ENCODE assay signal across 27 mouse cellular contexts in the genomic region with DNA sequence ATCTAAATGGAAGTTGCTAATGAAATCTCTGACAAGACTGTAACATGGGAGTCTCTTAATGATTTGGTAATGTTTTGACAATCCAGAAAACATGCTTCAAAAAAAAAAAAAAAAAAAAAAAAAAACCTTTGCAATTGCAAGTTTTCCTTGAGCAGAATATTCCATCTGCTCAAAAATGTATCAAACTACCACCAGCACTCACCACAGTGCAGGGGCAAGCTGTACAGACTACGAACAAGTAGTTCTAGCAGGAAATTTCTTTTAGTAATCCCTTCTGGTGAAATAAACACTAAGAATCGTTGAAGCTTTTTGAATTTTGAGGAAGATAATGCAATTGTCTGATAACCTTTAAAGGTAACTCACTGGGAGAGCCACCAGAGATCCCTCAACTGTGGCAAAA.
"Had no signal": no experiment of that assay in that cellular context is flagged by ENCODE, and none has a peak within 500 bp of the region (broad histone marks: within the 10 kb centered on the region; RNA-seq: fewer than 3 reads in every experiment).

No protein-coding gene starts in this region.

- DNase-seq: gastrocnemius, adult 2 months; gastrocnemius, postnatal 10 days; gastrocnemius, postnatal 25 days; heart, adult 18-20 months; heart, postnatal 14 days; heart, postnatal 36 days; kidney, adult 11 months; kidney, adult 2 months; kidney, adult 9 months; kidney, postnatal 14 days; kidney, postnatal 36 days; layer of hippocampus, adult 9-11 months; layer of hippocampus, postnatal 36 days; left cerebral cortex, postnatal 4 days had no signal

- H3K4me3 ChIP-seq: gastrocnemius, adult 2 months; heart, embryonic 10.5 days; heart, embryonic 13.5 days; heart, embryonic 15.5 days; hindbrain, embryonic 13.5 days; hindbrain, embryonic 15.5 days; kidney, embryonic 15.5 days; limb, embryonic 13.5 days; limb, embryonic 15.5 days; liver, embryonic 12.5 days had no signal

- H3K27ac ChIP-seq: gastrocnemius, adult 2 months; heart, embryonic 10.5 days; heart, embryonic 13.5 days; heart, embryonic 15.5 days; hindbrain, embryonic 13.5 days; hindbrain, embryonic 15.5 days; hindbrain, postnatal 0 days; kidney, embryonic 15.5 days; kidney, postnatal 0 days; limb, embryonic 13.5 days; limb, embryonic 15.5 days; liver, embryonic 12.5 days; liver, embryonic 14.5 days had no signal

- H3K36me3 ChIP-seq: heart, embryonic 10.5 days; heart, embryonic 13.5 days; heart, embryonic 15.5 days; hindbrain, embryonic 13.5 days; hindbrain, embryonic 15.5 days; kidney, embryonic 15.5 days; limb, embryonic 13.5 days; limb, embryonic 15.5 days; liver, embryonic 12.5 days had no signal

- H3K4me1 ChIP-seq: heart, embryonic 10.5 days; heart, embryonic 13.5 days; heart, embryonic 15.5 days; hindbrain, embryonic 13.5 days; hindbrain, embryonic 15.5 days; kidney, embryonic 15.5 days; limb, embryonic 13.5 days; limb, embryonic 15.5 days; liver, embryonic 12.5 days had no signal

- H3K9me3 ChIP-seq: heart, embryonic 10.5 days; heart, embryonic 13.5 days; heart, embryonic 15.5 days; hindbrain, embryonic 13.5 days; hindbrain, embryonic 15.5 days; kidney, embryonic 15.5 days; limb, embryonic 13.5 days; limb, embryonic 15.5 days; liver, embryonic 12.5 days had no signal

- ATAC-seq: hindbrain, postnatal 0 days; intestine, embryonic 16.5 days; liver, embryonic 12.5 days had no signal

- H3K27me3 ChIP-seq: heart, embryonic 13.5 days; heart, embryonic 15.5 days; hindbrain, embryonic 13.5 days; hindbrain, embryonic 15.5 days; kidney, embryonic 15.5 days; limb, embryonic 13.5 days; limb, embryonic 15.5 days; liver, embryonic 12.5 days had no signal

- H3K4me2 ChIP-seq: heart, embryonic 13.5 days; heart, embryonic 15.5 days; hindbrain, embryonic 13.5 days; hindbrain, embryonic 15.5 days; kidney, embryonic 15.5 days; limb, embryonic 13.5 days; limb, embryonic 15.5 days; liver, embryonic 12.5 days had no signal

- H3K9ac ChIP-seq: heart, embryonic 13.5 days; heart, embryonic 15.5 days; hindbrain, embryonic 13.5 days; hindbrain, embryonic 15.5 days; kidney, embryonic 15.5 days; limb, embryonic 13.5 days; limb, embryonic 15.5 days; liver, embryonic 12.5 days; liver, embryonic 14.5 days had no signal
